Mouse (Mus musculus) right cerebral cortex, postnatal 36 days (tissue): ENCODE measurements at regions not wholly inside any gene's neighbourhood (a gene's known extent, or its start where the extent isn't known, plus 50 kb on each side); places are given as distances from the start of the nearest gene placed in this dataset.

Experiments used
- DNase-seq, 2 experiments: peaks; one replicate each; pipeline ENCODE4 v3.0.0; 2022; ENCODE audit warnings: low spot score in 2 of 2, mixed read lengths in 1 of 2

GRCm38 (mm10) chr7:51722420-51722819 is 100.6 kb downstream of the Slc17a6 start:
- DNase-seq: no peak

- DNase-seq: no peak
Observed at GRCm38 (mm10) chr7:51723955-51724354, 102.1 kb downstream of the Slc17a6 start.

- DNase-seq: no peak
Observed at GRCm38 (mm10) chr7:51736285-51736684, 114.5 kb downstream of the Slc17a6 start.

- DNase-seq: no peak
Observed at GRCm38 (mm10) chr7:51739590-51739989, 117.8 kb downstream of the Slc17a6 start.

- DNase-seq: no peak
Observed at GRCm38 (mm10) chr7:51740928-51741327, 119.1 kb downstream of the Slc17a6 start.

DNA sequence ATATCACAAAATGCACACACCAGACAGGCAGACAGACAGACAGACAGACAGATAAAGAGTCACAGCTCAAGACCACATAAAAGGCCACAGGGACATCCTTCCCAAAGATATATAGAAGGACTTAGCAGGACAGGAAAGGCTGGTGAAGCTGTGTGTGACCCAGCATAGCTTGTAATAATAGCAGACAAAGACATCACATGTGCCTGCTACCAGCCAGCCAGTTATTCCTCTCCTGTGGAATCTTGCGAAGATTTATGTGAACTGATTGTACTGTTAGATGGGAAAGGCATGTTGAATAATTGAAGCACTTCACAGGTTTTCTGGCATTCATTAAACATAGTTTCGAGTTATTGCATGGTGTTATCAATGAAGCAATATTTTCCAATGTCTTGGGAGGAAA is 119.1 kb upstream of the Gas2 start:
- no peak for DNase-seq

- no peak for DNase-seq
Observed at GRCm38 (mm10) chr7:51745598-51745997, 116.2 kb upstream of the Gas2 start.

- peak in 1 of 2 experiments; percentile 18 for DNase-seq
Observed at GRCm38 (mm10) chr7:51748633-51749303, 113.0 kb upstream of the Gas2 start.

DNA sequence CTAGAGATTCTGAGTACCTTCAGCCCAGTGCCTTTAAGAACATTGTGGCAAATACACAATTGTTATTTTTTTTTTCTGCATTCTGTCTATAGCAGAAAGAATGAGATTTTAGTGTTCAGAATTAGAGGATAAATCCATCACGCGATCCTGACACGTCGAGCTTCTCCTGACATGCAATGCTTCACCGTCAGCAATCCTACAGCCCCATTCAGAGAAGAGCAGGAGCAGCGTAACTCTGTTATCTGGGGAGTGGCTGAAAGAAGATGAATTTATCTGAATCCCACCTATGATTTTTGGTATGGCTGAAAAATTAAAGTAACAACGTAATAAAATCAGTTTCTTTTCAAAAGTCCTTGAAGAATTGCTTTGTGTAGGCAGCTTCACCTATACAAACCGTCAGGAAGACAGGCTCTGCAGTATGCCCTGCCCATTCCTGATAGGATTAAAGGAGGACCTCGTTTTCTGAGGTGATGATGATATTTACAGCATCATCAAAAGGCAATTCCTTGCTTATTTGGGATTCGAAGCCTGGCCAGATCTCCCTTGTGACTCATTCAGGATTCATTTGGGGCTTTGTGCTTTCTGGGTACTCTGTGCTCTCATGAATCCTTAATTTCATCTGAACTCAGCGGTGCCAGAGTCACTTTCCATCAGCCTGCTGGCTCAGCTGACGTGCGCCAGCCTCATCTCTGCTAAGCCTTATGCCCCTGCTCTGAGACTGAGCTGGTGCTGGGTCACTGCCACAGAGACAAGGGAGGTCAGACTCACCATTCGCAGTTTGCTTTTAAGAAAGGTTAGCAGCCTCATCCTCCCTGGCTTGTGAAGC is 112.3 kb upstream of the Gas2 start:
- DNase-seq: peak in 1 of 2 experiments; percentile 10

DNA sequence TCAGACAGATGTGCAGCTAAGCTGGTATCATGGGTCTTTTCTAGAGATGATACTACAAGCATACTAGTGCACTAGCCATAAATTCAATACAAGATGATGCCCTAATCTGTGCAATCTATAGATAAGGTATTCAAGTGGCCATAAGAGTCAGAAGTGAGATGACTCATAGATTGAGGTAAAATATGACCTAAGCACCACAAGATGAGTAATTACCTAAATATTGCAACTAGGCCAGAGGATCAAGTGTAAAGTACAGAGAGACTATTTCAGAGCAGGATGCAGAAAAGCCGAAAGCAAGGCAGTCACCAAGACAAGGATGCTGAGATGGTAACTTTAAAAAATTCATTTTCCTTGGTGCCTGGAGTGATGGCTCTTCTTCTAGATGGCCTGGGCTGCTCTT is 111.5 kb upstream of the Gas2 start:
- no peak for DNase-seq

DNA sequence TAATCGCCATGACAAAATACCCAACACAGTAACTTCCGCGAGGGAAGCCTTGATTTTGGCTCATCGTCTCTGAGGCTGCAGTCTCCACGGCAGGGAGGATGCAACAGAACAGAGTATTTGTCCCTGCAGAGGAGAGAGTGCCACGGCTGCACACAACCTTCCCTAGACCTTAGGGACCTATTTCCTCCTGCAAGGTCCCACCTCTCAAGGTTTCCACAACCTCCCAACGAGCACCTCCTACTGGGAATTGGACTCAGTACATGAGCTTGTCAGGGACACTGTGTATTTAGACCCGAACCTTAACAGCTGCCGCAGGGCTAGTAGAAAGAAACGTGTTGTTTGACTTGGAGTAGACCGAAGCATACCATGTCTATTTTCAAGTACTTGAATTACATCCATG is 108.8 kb upstream of the Gas2 start:
- DNase-seq: no peak

- no peak for DNase-seq
Observed at GRCm38 (mm10) chr7:51754208-51754888, 107.5 kb upstream of the Gas2 start.

- no peak for DNase-seq
Observed at GRCm38 (mm10) chr7:51756218-51756617, 105.6 kb upstream of the Gas2 start.

DNA sequence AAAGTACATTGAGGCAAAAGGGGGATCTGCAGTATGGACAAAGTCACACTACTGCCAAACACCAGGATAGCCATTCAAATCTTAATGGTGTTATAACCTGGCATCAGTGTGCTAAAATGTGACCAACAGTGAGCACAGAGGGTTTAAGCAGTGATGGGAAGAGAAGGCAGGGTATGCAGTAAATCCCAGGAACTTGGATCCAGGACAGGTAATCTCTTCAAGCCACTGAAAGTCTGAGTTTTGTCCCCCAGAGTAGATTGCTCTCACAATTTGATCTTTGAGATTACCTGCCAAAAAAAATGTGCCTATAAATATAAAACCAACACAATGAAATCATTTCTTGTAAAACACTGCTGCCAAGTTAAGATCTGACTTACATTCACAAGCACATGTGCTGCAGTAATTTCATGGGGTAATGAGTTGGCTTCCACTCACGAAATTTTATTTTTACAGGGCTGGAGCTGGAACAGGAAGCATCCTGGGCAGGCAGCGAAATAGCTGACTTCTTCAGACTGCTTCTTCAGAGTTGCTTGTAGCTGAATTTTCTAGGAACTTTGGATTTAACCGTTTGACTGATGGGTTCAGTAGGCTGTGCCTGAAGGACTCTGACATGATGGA is 102.2 kb upstream of the Gas2 start:
- DNase-seq: peak in 1 of 2 experiments; percentile 7

GRCm38 (mm10) chr7:51767066-51767465 is 94.7 kb upstream of the Gas2 start:
- DNase-seq: no peak

- no peak for DNase-seq
Observed at GRCm38 (mm10) chr7:51771895-51772871, 89.6 kb upstream of the Gas2 start.

- DNase-seq: no peak
Observed at GRCm38 (mm10) chr7:51775968-51776367, 85.8 kb upstream of the Gas2 start.

- no peak for DNase-seq
Observed at GRCm38 (mm10) chr7:51783070-51783776, 78.6 kb upstream of the Gas2 start.

DNA sequence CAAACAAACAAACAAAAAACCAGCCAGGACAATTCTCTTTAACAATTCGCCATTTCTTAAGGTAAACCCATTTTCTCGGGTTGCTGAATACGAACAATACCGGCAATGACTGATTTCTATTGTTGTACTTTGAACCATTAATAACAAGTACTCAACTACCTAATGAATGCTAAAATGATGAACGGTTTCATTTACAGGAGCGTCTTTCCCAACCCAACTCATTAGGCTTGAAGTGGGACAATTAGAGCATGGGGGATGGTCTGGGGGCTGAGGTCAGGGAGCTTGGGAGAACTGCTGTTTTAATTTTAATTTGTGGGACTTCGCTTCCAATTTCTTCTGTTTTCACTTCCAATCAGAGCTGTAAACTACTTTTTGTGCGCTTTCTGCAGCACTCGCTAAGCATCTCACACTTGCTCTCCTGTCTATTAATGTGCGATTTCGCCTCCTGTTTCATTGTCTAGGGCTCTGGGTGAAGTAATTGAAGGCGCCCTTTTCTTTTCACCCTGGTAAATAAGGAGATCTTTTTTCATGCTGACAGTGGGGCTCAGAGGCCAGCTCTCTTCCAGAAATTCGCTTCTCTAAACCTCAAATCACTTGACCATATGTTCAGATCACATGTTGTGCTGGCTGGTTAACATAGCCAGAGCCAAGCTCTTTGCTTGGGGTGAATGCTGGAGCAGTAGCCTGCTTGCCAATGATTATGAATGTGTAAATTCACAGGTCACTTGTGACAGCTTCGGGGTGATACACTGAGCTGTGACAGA is 77.7 kb upstream of the Gas2 start:
- no peak for DNase-seq
